Mouse (Mus musculus): ENCODE results near the gene Keap1.
"Not testable (repeated sequence)": the region's sequence is repeated elsewhere in the genome, so short reads cannot be mapped to it uniquely, and the experiment has no call there.

Gene Keap1

DNA sequence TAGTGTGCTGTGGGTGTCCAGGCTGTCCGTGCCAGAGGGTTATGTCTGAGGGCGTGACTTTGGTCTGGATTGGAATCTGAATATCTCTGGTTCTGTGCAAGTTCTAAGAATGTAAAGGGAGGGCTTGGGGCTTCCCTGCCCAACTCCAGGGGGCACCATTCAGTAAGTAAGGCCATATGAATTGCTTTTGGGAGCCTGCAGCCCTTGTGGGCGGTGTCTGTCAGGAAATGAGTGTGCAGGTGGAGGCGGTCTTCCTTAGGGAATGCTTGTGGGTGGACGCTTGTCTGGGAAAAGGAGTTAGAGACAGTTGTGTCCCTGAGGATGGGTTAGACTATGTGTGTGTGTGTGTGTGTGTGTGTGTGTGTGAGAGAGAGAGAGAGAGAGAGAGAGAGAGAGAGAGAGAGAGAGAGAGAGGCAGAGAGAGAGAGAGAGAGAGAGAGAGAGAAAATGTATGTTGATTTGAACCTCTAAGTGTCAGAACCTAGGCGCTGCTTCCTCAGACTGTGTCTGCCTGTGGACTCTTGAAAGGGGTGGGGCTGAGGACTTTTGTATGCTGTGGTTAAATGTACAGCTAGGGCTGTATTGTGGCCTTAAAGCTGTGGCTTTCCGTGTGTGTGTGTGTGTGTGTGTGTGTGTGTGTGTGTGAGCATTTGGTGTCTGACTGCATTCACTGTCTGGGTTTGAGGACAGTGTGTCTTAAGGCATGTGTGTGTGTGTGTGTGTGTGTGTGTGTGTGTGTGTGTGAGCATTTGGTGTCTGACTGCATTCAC lies 43.2 kb downstream of the Keap1 start:
- DNase-seq (ENCODE audit: low spot score), result not testable (repeated sequence)

DNA sequence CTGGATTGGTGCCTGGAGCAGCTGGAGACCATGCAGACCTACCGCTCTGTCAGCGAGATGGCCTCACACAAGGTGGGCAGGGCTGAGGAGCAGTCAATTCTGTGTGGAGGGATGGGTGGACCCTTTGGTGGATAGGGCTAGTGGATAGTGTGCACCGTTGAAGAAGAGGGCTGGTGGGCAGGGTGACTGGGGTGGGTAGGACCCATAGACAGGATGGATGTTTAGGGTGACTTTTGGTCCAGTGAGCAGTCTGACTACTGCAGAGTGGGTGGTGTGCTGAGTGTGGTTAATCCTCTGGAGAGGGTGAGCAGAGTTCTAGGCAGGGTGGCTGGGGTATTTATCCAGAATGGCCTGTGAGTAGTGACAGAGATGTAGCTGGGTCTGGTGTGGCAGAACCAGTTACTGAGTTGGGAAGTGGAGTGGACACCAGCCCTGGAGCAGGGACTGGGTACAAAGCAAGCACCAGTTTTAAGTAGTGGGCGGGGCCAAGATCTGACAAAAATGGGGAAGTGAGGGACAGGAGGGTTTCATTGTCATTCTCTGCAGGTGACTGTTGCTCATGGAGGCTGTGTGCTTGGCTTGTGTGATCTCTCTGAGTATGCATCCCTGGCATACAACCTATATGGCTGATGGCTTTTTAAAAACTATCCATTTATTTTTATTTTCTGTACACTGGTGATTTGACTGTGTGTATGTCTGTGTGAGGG lies 44.2 kb downstream of the Keap1 start:
- no peak for DNase-seq (ENCODE audit: low spot score)

DNA sequence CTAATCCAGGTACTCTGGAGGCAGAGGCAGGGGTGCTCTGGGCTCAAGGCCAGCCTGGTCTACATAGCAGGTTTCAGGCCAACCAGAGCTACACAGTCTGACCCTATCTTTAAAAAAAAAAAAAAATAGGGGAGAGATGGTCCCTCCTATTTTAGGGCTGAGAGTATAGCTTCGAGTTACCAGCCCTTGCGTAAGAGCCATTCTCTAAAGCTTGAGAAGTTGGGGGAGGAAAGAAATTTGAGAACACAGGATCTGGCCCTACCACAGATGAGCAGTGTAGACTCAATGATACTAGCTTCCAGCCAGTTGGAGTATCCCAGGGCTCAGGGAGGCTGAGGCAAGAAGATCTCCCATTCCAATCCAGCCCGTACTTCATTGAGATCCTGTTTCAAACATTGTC lies 45.4 kb downstream of the Keap1 start:
- no peak for DNase-seq (ENCODE audit: low spot score)

DNA sequence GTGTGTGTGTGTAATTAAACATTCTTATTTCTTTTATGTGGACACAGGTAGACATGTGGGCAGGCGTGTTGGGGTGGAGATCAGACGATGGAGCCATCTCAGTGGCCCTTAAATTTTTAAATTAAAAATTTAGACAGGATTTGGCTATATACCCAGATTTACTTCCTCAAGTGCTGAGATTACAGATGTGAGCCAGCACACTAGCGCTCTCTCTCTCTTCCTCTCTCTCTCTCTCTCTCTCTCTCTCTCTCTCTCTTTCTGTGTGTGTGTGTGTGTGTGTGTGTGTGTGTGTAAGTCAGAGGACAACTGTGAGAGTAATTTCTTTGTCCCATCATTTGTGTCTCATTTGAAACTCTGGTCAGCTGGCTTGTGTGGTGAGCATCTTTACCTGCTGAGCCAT lies 48.5 kb downstream of the Keap1 start:
- DNase-seq (ENCODE audit: low spot score), result no peak

DNA sequence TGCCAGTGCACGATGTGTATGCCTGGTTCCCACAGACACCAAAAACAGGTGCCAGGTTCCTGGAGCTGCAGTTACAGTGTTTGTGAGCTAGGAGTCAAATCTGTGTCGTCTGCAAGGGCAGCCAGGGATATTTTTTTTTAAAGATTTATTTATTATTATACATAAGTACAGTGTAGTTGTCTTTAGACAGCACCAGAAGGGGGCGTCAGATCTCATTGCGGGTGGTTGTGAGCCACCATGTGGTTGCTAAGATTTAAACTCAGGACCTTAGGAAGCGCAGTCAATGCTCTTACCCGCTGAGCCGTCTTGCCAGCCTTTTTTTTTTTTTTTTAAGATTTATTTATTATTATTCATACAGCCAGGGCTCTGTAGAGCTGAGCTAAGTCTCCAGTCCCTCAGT lies 49.3 kb downstream of the Keap1 start:
- no peak for DNase-seq (ENCODE audit: low spot score)

DNA sequence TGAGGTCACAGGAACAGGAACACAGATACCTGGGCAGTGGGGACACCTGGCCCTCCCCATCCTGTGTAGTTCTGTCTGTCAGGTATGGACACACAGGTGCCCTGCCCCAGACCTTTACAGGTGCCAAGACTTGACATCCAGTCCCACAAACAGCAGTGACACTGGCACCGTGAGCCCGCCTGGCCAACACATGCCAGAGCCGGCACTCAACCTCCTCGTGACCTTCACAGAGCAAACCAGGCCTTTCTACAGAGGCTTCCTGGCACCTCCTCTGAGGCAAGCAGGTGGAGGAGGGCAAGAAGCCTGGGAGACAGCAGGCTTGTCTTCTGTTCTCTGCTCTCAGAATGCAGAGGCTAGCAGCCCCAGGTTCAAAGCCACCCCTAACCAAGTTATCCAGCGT lies 53.7 kb downstream of the Keap1 start:
- DNase-seq (ENCODE audit: low spot score), result no peak

DNA sequence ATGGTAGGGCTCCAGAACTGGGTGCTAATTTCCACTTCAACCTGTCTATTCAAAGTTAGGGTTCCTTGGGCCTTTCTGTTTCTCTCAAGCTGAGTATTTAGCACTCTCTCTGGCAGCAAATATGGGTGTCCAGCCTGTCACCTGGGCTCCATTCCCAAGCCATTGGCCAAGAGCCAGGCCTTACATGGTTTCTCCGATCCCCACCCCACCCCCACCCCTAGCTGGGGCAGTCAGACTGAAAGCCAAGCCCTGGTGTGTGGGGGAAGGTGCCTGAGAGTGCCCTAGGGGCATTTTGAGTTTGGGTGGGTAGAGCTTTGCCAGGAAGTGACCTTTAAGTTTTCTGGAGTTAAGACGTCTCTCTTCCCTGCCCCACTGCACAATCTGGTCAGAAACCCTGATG lies 54.4 kb downstream of the Keap1 start:
- DNase-seq (ENCODE audit: low spot score), result peak; percentile 43

DNA sequence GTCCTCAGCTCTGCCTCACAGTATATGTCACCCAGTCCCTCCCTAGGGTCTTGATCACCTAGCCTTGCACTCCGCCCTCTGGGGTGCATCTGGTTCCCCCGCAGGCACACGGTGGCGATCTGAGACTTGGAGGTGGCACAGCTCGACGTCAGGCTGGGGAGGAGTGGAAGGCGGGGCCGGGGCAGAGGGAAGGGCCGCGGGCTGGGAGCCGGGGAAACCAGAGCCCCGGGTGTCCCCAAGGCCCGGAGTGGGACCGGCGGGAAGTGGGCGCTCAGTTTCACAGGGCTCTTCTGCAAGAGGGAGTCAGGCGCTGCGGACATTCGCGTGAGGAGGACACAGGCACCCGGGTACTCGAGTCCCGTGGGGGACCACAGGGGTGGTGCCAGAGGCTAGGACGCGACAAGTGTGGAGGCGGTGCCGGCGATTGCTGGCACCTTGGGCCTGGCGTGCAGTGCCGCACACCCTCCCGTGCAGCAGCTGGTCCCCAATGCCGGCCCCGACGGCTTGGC lies 55.2 kb downstream of the Keap1 start:
- DNase-seq (ENCODE audit: low spot score), result peak; percentile 65

DNA sequence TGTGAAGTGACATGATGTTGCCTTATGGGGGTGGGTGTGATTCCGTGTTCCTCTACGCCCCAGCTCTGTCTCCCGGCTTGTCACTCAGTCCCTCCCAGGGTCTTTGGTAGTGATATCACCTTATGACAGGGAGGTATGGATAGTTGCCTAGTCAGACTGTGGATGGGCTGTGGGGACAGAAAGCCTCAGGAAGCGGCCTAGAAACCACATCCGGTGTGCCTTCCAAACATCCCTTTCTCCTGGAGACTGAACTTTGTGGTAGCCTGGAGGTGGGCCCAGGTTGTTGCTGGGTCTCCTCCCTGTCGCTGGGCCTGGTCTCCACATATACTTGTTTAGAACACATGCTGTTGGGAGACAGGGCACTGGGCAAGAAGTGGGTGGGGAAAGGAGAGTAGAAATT lies 55.7 kb downstream of the Keap1 start:
- no peak for DNase-seq (ENCODE audit: low spot score)

DNA sequence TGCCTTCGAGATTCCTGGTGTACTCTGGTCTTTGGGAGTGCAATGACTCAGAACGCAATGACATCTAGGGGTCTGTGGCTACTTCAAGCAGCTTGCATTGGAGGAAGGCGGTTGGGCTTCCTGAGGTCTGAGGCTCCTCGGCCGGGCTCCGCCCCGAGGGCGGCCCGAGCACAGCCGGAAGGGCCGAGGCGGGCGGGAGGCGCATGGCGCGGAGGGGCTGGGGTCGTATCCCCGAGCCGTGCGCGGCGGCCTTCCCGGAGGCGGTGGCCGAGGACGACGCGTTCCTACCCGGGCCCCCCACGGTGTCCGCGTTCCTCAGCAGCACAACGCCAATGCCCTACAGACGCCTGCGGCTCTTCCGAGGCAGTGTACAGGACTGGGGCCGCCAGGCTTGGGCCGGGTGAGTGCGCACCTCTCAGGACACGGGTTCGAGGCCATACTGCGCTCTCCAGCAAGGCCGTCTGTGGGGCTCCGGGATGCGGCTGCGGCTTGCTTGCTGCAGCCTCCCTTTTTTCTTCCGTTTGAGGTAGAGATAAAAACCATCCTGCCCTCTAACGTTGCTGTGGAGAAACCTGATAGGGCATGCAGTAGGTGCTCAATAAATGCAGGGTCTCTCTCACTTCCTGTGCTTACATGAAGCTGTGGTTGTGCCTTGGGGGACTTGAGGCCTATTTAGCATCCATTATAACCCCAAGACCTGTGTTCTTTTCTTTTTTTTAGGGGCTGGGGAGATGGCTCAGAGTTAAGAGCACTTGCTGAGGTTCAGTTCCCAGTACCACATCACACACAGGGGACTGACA lies 57.5 kb downstream of the Keap1 start:
- peak; percentile 43 for DNase-seq (ENCODE audit: low spot score)

DNA sequence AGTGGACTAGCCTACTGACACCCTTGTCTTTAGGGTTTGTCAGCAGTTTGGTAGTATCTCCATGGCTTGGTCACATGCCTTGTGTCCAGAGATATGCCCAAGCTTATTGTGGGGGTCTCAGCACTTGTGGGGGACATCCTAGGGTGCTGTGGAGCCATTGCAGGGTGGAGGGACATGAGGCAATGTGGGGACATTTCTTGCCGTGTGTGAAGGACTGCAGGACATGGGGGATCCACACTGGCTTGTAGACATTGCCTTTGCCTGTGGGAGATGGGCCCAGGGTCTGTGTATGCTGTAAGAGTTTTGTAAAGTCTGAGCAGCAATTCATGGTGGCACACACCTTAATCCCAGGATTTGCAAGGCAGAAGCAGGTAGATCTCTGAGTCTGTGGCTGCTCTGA lies 58.3 kb downstream of the Keap1 start:
- no peak for DNase-seq (ENCODE audit: low spot score)

DNA sequence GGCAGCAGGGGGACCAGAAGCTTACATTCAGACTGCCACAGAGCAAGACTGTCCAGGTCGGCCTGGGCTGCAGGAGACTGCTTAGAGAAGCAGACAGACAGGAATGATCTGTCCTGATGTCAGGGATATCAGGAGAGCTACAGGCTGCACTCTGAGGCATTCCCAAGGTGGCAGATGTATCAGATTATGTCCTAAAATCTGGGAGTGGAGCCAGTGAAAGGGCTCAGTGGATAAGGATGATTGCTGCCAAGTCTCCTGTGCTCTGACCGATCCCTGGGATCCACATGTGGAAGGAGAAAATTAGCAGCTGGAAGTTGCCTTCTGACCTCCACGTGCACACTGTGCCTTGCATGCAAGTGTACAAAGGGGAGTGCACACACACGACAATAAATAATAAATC lies 58.8 kb downstream of the Keap1 start:
- no peak for DNase-seq (ENCODE audit: low spot score)
